Mouse (Mus musculus) limb, embryonic 14.5 days (tissue): ENCODE data around the gene Epyc. TPM values are rescaled to one million over a fixed set of nuclear protein-coding genes. Genes with fewer than 3 reads are reported as not detected.
A peak's percentile ranks its signal among the peaks of the same experiment; 100 is the strongest.
"Not testable (repeated sequence)": the region's sequence is repeated elsewhere in the genome, so short reads cannot be mapped to it uniquely, and the experiment has no call there.

Experiments used
- ATAC-seq: fragments of 200-750 bp; cut with Nextera tagmentation; 2 replicates; pipeline ENCODE4 v1.8.0; 2017; ENCODE audit warnings: low read depth, moderate number of reproducible peaks, moderate TSS enrichment; ENCODE audit not compliant: low FRiP score
- DNase-seq: peaks from one replicate; pipeline ENCODE4 v3.0.0-alpha.2; 2015; ENCODE audit warnings: low spot score
- H3K27ac ChIP-seq: fragments of 300-500 bp; sonication (generic); replicated peaks from 2 replicates; pipeline ENCODE4 v1.5.1; 2014; ENCODE audit warnings: low read depth, mild to moderate bottlenecking, low read length, moderate library complexity, mixed read lengths
- H3K27me3 ChIP-seq: fragments of 300-500 bp; sonication (generic); 2 replicates; pipeline ENCODE4 v1.6.1; 2014; ENCODE audit warnings: low read length, mixed read lengths; ENCODE audit not compliant: control insufficient read depth, insufficient read depth
- H3K36me3 ChIP-seq: fragments of 300-500 bp; sonication (generic); 2 replicates; pipeline ENCODE4 v1.6.1; 2014; ENCODE audit warnings: mild to moderate bottlenecking, low read length, moderate library complexity, mixed read lengths; ENCODE audit not compliant: control insufficient read depth, insufficient read depth
- H3K4me1 ChIP-seq: fragments of 300-500 bp; sonication (generic); 2 replicates; pipeline ENCODE4 v1.6.1; 2014; ENCODE audit warnings: antibody characterized with exemption, low read length, mixed read lengths; ENCODE audit not compliant: control insufficient read depth, insufficient read depth
- H3K4me2 ChIP-seq: fragments of 300-500 bp; sonication (generic); replicated peaks from 2 replicates; pipeline ENCODE4 v1.6.1; 2014; ENCODE audit warnings: low read depth, mild to moderate bottlenecking, low read length, moderate library complexity; ENCODE audit not compliant: severe bottlenecking
- H3K4me3 ChIP-seq: fragments of 300-500 bp; sonication (generic); replicated peaks from 2 replicates; pipeline ENCODE4 v1.5.1; 2014; ENCODE audit warnings: low read length
- H3K9ac ChIP-seq: fragments of 300-500 bp; sonication (generic); 2 replicates; pipeline ENCODE4 v1.6.1; 2014; ENCODE audit warnings: mild to moderate bottlenecking, low read depth, low read length, moderate library complexity; ENCODE audit not compliant: severe bottlenecking
- H3K9me3 ChIP-seq: fragments of 300-500 bp; sonication (generic); 2 replicates; pipeline ENCODE4 v1.6.1; 2016; ENCODE audit warnings: low read length; ENCODE audit not compliant: control insufficient read depth
- POLR2A ChIP-seq: fragments of 200-500 bp; IDR thresholded peaks from 2 replicates; pipeline ENCODE4 v1.8.0; 2012; ENCODE audit warnings: inconsistent platforms, mild to moderate bottlenecking, moderate library complexity, borderline replicate concordance; ENCODE audit not compliant: insufficient read depth, insufficient read length; ENCODE audit errors: extremely low read depth
- WGBS: fragments of 180-500 bp; shearing (Covaris S2); extraction: QIAGEN DNeasy Blood & Tissue Kit; methylation state at CpG from one replicate; pipeline ENCODE4 v1.1.7; 2014; 5-methylcytosine and 5-hydroxymethylcytosine counted together
- polyA plus RNA-seq, 2 experiments: library from polyadenylated mRNA; depleted of rRNA in 1 of 2; stranded (reverse) in 1 of 2; unstranded in 1 of 2; fragments of >200 nt; fragmentation: Nextera tagmentation in 1 of 2; extraction: Ambion mirVana in 1 of 2; gene quantifications; 2 replicates each; pipeline versions ENCODE4 v1.2.1 to v1.2.3; 2012 to 2014

Gene Epyc
- polyA plus RNA-seq, 2 experiments, result 38.4 to 79.8 TPM

DNA sequence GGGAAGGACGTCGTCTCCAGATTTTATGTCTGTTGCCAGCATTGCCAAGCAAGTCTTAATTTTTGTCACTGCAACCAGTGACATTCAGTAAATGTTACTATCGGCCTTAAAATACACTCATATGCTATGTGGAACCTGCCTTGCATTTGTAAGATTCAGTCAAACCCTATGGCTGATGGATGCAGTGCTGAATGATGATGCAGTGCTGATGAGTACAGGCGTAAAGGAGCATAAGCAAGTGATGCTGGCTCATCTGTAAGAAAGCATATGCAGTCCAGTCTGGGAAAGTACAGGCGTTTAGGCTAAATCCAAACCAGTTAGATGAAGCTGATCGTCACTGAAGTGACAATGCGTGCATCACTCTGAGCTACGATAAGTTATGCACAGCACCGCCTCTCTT lies 78.8 kb downstream of the Epyc start:
- Histone ChIP-seq H3K36me3 (no peaks in the 10 kb centered on the region), H3K9me3 (no peaks in the 10 kb centered on the region), H3K27ac (no peak overlapping the region), H3K4me1 (peaks cover 3% of the 10 kb centered on the region; the same call in 1 of the 2 replicates), H3K4me3 (no peak overlapping the region), H3K4me2 (no peak overlapping the region), H3K27me3 (no peaks in the 10 kb centered on the region), H3K9ac (no peak overlapping the region)
- no peak for ATAC-seq
- no peak for TF ChIP-seq POLR2A
- no peak for DNase-seq
- 94% methylated on average over 9 of the region's 9 CpGs for WGBS

DNA sequence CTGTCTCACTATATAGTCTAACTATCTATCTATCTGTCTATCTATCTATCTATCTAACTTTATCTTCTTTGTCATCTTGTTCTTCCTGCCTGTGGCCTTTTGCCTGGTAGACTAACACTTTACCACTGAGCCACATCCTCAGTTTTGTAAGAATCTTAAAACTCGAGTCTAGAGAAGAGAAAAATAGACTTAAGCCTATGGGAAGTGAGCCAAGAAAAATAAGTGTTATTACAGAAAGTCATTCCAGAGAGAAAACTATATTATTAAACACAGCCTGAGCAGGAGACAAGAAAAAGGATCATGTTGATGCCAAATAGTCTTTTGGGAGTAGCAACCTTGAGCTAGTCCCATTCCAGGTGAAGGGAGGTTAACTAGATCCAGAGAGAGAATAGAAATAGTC lies 82.1 kb downstream of the Epyc start:
- ATAC-seq (no peak), DNase-seq (peak; percentile 59)
- H3K9ac ChIP-seq, result no peak overlapping the region
- no peaks in the 10 kb centered on the region for H3K27me3 ChIP-seq
- no peak overlapping the region for H3K4me3 ChIP-seq
- WGBS, result 25% methylated on average over 1 of the region's 1 CpGs
- no peaks in the 10 kb centered on the region for H3K36me3 ChIP-seq
- TF ChIP-seq POLR2A, result no peak
- H3K9me3 ChIP-seq, result no peaks in the 10 kb centered on the region
- no peak overlapping the region for H3K27ac ChIP-seq
- no peak overlapping the region for H3K4me2 ChIP-seq
- H3K4me1 ChIP-seq, result no peaks in the 10 kb centered on the region

DNA sequence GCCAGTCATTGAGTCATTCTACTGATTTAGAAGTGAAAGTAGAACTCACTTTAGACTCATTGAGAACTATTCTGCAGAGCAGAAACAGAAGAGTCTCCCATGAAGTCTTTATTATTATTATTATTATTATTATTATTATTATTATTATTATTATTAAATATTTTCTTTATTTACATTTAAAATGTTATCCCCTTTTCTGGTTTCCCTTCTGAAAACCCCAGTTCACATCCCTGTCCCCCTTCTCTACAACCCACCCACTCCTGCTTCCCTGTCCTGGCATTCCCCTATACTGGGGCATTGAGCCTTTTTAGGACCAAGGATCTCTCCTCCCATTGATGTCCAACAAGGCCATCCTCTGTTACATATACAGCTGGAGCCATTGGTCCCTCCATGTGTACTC lies 82.8 kb downstream of the Epyc start, which contains the start of gene C030005K15Rik:
C030005K15Rik (minus strand) TSS at position 101 of the 400 bp plus-strand sequence.
- DNase-seq, ATAC-seq: not testable (repeated sequence)

More for the DNA sequence above, 82.8 kb downstream of the Epyc start, which contains the start of gene C030005K15Rik:
- not testable (repeated sequence) for H3K4me1 ChIP-seq, H3K27ac ChIP-seq, H3K9me3 ChIP-seq, H3K4me2 ChIP-seq, H3K9ac ChIP-seq, H3K27me3 ChIP-seq, H3K4me3 ChIP-seq, H3K36me3 ChIP-seq

Other genes starting within 250 kb of the Epyc start
- gene Dcn, start 164.5 kb upstream of the Epyc start, polyA plus RNA-seq (2012; rRNA removed), result 435 and 512 TPM in 2 replicates
- gene Dcn, start 164.5 kb upstream of the Epyc start, polyA plus RNA-seq (2014; fragmentation: Nextera tagmentation; extraction: Ambion mirVana), result 720 and 758 TPM in 2 replicates
- gene Lum, start 78.9 kb upstream of the Epyc start, polyA plus RNA-seq (2012; rRNA removed), result 402 and 410 TPM in 2 replicates
- 586 and 602 TPM in 2 replicates for gene Lum, start 78.9 kb upstream of the Epyc start, polyA plus RNA-seq (2014; fragmentation: Nextera tagmentation; extraction: Ambion mirVana)
- 119 and 122 TPM in 2 replicates for gene Kera, start 37.2 kb upstream of the Epyc start, polyA plus RNA-seq (2012; rRNA removed)
- gene Kera, start 37.2 kb upstream of the Epyc start, polyA plus RNA-seq (2014; fragmentation: Nextera tagmentation; extraction: Ambion mirVana), result 151 and 180 TPM in 2 replicates
- gene Ccer1, start 49.0 kb downstream of the Epyc start, polyA plus RNA-seq (2012; rRNA removed), result not detected in 2 replicates
- gene Ccer1, start 49.0 kb downstream of the Epyc start, polyA plus RNA-seq (2014; fragmentation: Nextera tagmentation; extraction: Ambion mirVana), result not detected in 2 replicates
- gene C030005K15Rik, start 82.7 kb downstream of the Epyc start, polyA plus RNA-seq (2012; rRNA removed), result not detected in 2 replicates
- not detected in 2 replicates for gene C030005K15Rik, start 82.7 kb downstream of the Epyc start, polyA plus RNA-seq (2014; fragmentation: Nextera tagmentation; extraction: Ambion mirVana)